Mouse (Mus musculus) forebrain, postnatal 0 days (tissue): ENCODE data around the gene Trim65. TPM values are rescaled to one million over a fixed set of nuclear protein-coding genes. Genes with fewer than 3 reads are reported as not detected.

Experiments
- ATAC-seq: fragments of 200-750 bp; cut with Nextera tagmentation; 2 replicates; pipeline ENCODE4 v1.8.0; 2017; ENCODE audit warnings: mild to moderate bottlenecking, moderate library complexity
- DNase-seq: peaks from one replicate; pipeline ENCODE4 v3.0.0-alpha.2; 2015
- H3K27ac ChIP-seq: fragments of 300-500 bp; sonication (generic); 2 replicates; pipeline ENCODE4 v1.5.1; 2014; ENCODE audit warnings: low read depth, mild to moderate bottlenecking, antibody characterized with exemption, low read length, moderate library complexity, mixed read lengths
- H3K27me3 ChIP-seq: fragments of 300-500 bp; sonication (generic); 2 replicates; pipeline ENCODE4 v1.6.1; 2014; ENCODE audit warnings: mild to moderate bottlenecking, low read length, mixed read lengths; ENCODE audit not compliant: insufficient read depth
- H3K36me3 ChIP-seq: fragments of 300-500 bp; sonication (generic); 2 replicates; pipeline ENCODE4 v1.6.1; 2014; ENCODE audit warnings: mild to moderate bottlenecking, moderate library complexity; ENCODE audit not compliant: insufficient read depth
- H3K4me1 ChIP-seq: fragments of 300-500 bp; sonication (generic); 2 replicates; pipeline ENCODE4 v1.6.1; 2014; ENCODE audit warnings: antibody characterized with exemption; ENCODE audit not compliant: insufficient read depth
- H3K4me2 ChIP-seq: fragments of 300-500 bp; sonication (generic); 2 replicates; pipeline ENCODE4 v1.6.1; 2014; ENCODE audit warnings: low read depth, mild to moderate bottlenecking, moderate library complexity
- H3K4me3 ChIP-seq: fragments of 300-500 bp; sonication (generic); 2 replicates; pipeline ENCODE4 v1.5.1; 2014; ENCODE audit warnings: low read depth, low read length, mixed read lengths
- H3K9ac ChIP-seq: fragments of 300-500 bp; sonication (generic); 2 replicates; pipeline ENCODE4 v1.6.1; 2014; ENCODE audit warnings: mild to moderate bottlenecking
- H3K9me3 ChIP-seq: fragments of 300-500 bp; sonication (generic); 2 replicates; pipeline ENCODE4 v1.6.1; 2016; ENCODE audit warnings: low read length
- CTCF ChIP-seq: sonication (generic); IDR thresholded peaks from 2 replicates; pipeline ENCODE4 v1.5.1; 2016; ENCODE audit warnings: antibody characterized with exemption, control low read depth, low read depth
- WGBS: fragments of 180-500 bp; shearing (Covaris S2); extraction: QIAGEN DNeasy Blood & Tissue Kit; methylation state at CpG from one replicate; pipeline ENCODE4 v1.1.7; 2014; 5-methylcytosine and 5-hydroxymethylcytosine counted together
- polyA plus RNA-seq: library from polyadenylated mRNA; unstranded; fragments of >200 nt; fragmentation: Nextera tagmentation; extraction: Ambion mirVana; gene quantifications from 2 replicates; pipeline ENCODE4 v1.2.1, GENCODE M21; 2015
- total RNA-seq: library from RNA; depleted of rRNA; stranded (reverse); fragments of >200 nt; gene quantifications from 2 replicates; pipeline ENCODE4 v1.2.3, GENCODE M21; 2014

The Trim65 gene
- total and polyA plus RNA-seq, 2 experiments from 2014 or later: 1.9 to 5.0 TPM

- ATAC-seq: no peak
- Histone ChIP-seq H3K27me3 (no peaks in the 10 kb centered on the region), H3K4me3 (no peak overlapping the region), H3K4me2 (no peak overlapping the region), H3K36me3 (peaks cover 51% of the 10 kb centered on the region), H3K27ac (no peak overlapping the region), H3K4me1 (0 out of 2 replicates have a peak, but pooled peaks cover 4% of the 10 kb centered on the region), H3K9ac (no peak overlapping the region), H3K9me3 (no peaks in the 10 kb centered on the region)
- peak; percentile 43 for TF ChIP-seq CTCF
- WGBS: 69% methylated on average over 6 of the region's 6 CpGs
- DNase-seq: no peak
Measured at GRCm38 (mm10) chr11:116081081-116081480, 49.8 kb downstream of the Trim65 start.

DNA sequence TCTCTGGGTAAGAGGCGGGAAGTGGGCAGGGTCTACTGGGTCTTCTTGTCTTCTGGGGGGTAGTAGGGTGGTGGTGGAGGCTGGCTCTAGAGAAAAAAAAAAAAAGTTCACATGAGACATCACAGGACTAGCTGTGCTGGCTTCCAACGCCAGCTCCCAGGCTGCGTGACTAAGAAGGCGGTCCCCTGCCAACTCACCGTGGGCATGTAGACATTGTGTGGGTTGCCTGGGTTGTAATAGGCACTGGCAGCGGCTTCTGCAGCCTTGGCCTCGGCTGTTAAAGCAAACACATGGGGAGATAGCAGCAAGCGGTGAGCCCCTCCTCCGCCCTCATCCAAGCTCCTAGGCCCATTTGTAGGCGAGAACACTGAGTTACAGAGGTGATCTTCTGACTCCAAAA is 51.4 kb downstream of the Trim65 start:
- TF ChIP-seq CTCF: no peak
- Histone ChIP-seq H3K36me3 (peaks cover 51% of the 10 kb centered on the region), H3K4me3 (no peak overlapping the region), H3K4me2 (no peak overlapping the region), H3K9me3 (no peaks in the 10 kb centered on the region), H3K4me1 (0 out of 2 replicates have a peak, but pooled peaks cover 3% of the 10 kb centered on the region), H3K27ac (no peak overlapping the region), H3K27me3 (no peaks in the 10 kb centered on the region), H3K9ac (no peak overlapping the region)
- ATAC-seq (no peak), DNase-seq (no peak)
- WGBS: 69% methylated on average over 10 of the region's 10 CpGs

DNA sequence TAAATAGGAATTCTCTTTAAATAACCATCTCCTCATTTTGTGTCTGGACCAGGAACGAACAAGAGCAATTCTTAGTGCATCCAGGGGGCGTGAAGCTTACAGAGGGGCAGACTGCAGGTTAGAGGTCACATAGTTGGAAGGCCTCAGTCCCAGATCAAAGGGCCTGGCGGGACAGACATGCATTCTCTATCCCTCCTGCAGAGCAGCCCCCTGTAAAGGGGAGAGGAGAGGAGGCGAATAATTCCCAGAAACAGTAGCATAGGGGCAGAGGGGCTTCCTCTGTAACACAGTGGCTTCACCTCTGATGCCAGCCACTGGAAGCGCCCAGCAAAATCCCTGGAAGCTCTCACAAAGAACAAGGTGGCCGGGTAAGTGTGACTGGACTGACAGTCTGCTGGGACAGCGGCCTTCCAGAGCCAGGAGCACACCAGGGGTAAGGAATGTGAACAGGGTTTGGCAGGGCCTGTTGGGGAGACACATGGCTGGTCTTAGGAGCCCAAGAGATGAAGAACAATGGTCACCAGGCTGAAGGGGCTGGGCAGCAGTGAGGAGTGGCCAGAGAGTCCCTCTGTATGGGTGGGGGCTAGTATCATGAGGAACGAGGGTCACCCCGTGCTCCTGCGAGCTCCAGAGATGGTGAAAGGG is 52.1 kb downstream of the Trim65 start:
- ATAC-seq (no peak), DNase-seq (no peak)
- no peak overlapping the region for H3K4me2 ChIP-seq
- H3K36me3 ChIP-seq: peaks cover 50% of the 10 kb centered on the region
- H3K4me1 ChIP-seq: 0 out of 2 replicates have a peak, but pooled peaks cover 3% of the 10 kb centered on the region
- no peak overlapping the region for H3K4me3 ChIP-seq
- TF ChIP-seq CTCF: no peak
- WGBS: 51% methylated on average over 10 of the region's 10 CpGs
- H3K27ac ChIP-seq: no peak overlapping the region
- H3K27me3 ChIP-seq: no peaks in the 10 kb centered on the region
- no peaks in the 10 kb centered on the region for H3K9me3 ChIP-seq
- no peak overlapping the region for H3K9ac ChIP-seq

GRCm38 (mm10) chr11:116078221-116078620 is 52.7 kb downstream of the Trim65 start:
- no peak for DNase-seq
- Histone ChIP-seq H3K9me3 (no peaks in the 10 kb centered on the region), H3K9ac (0 out of 2 replicates have a peak overlapping the region, but pooled peaks have one; percentile 14), H3K4me3 (no peak overlapping the region), H3K36me3 (peaks cover 44% of the 10 kb centered on the region), H3K27ac (no peak overlapping the region), H3K4me2 (0 out of 2 replicates have a peak overlapping the region, but pooled peaks have one; percentile 19), H3K27me3 (no peaks in the 10 kb centered on the region), H3K4me1 (0 out of 2 replicates have a peak, but pooled peaks cover 3% of the 10 kb centered on the region)
- WGBS: 12% methylated on average over 16 of the region's 16 CpGs
- no peak for TF ChIP-seq CTCF
- ATAC-seq: peak; percentile 43; the same call in 1 of the 2 replicates

DNA sequence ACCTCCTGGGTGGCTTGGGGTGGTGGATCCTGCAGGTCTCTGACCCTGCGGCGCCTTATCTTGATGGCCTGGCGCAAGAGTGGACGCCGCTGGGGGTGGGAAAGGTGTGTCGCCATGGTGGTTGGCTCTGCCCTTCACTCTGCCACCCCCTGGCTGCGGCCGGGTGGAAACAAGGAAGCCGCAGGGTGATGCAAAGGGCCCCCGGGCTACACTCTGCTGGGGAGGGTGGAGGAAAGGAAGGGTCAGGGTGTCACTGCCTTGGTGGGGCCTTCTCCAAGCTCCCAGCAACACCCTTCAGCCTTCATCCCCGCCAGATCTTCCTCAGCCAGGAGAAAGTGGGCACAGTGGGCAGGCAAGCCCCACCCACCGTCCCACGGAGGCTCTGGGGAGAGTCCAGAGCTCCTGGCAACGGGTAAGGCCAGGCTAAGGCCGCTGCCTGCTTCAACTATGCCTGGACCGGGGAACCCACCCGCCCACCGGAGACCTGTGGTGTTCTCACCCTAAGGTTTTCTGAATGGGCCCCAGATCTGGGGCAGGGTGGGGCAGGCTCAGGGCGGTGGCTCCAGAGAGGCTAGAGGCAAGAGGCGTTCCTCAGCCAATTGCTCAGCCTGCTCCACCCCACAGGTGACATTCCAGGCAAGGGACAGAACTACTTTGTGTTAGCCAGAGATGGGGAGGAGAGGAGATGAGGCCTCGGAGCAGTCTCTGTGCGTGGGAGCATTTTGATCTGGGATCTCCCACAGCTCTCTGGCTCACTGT is 53.3 kb downstream of the Trim65 start, which contains the start of gene Unc13d:
Gene Unc13d, minus strand, starts transcription at position 516 of the 759 bp plus-strand sequence.
- H3K9me3 ChIP-seq: no peaks in the 10 kb centered on the region
- H3K4me2 ChIP-seq: 0 out of 2 replicates have a peak within 1 kb of the TSS, but pooled peaks have one; percentile 19
- 0 out of 2 replicates have a peak within 1 kb of the TSS, but pooled peaks have one; percentile 14 for H3K9ac ChIP-seq
- H3K27ac ChIP-seq: no peak within 1 kb of the TSS
- no peaks in the 10 kb centered on the region for H3K27me3 ChIP-seq
- WGBS: 71% methylated on average over 22 of the region's 22 CpGs
- no peak for ATAC-seq
- TF ChIP-seq CTCF: no peak
- 0 out of 2 replicates have a peak, but pooled peaks cover 3% of the 10 kb centered on the region for H3K4me1 ChIP-seq
- H3K36me3 ChIP-seq: peaks cover 40% of the 10 kb centered on the region
- H3K4me3 ChIP-seq: no peak within 1 kb of the TSS
- DNase-seq: no peak

DNA sequence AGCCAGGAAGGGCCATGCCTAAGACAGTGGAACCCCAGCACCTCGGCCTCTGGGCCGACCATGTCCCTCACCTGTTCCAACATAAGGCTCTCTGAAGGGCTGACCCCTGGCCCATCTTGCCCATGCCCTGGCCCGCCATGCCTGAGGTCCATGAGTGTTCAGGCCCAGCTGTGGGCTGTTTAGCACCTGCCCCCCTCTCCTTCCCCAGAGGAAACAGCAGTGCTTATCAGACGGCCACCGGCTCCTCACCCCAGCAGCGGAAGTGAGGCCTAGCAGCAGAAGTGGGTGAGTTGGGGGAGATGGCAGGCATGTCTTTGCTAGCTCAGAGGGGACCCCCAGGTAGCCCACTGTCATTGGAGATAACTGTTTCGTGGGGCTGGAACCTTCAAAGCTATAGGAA is 54.1 kb downstream of the Trim65 start:
- Histone ChIP-seq H3K27ac (no peak overlapping the region), H3K4me3 (no peak overlapping the region), H3K4me1 (0 out of 2 replicates have a peak, but pooled peaks cover 3% of the 10 kb centered on the region), H3K9me3 (no peaks in the 10 kb centered on the region), H3K27me3 (no peaks in the 10 kb centered on the region), H3K9ac (no peak overlapping the region), H3K36me3 (peaks cover 32% of the 10 kb centered on the region), H3K4me2 (no peak overlapping the region)
- TF ChIP-seq CTCF: no peak
- WGBS: 88% methylated on average over 7 of the region's 7 CpGs
- DNase-seq (no peak), ATAC-seq (no peak)

GRCm38 (mm10) chr11:116076266-116076540 is 54.7 kb downstream of the Trim65 start:
- no peak overlapping the region for H3K4me3 ChIP-seq
- H3K9me3 ChIP-seq: no peaks in the 10 kb centered on the region
- no peaks in the 10 kb centered on the region for H3K27me3 ChIP-seq
- H3K27ac ChIP-seq: no peak overlapping the region
- H3K4me2 ChIP-seq: no peak overlapping the region
- no peak overlapping the region for H3K9ac ChIP-seq
- H3K36me3 ChIP-seq: peaks cover 26% of the 10 kb centered on the region
- DNase-seq (no peak), ATAC-seq (no peak)
- TF ChIP-seq CTCF: no peak
- 68% methylated on average over 7 of the region's 7 CpGs for WGBS
- H3K4me1 ChIP-seq: 0 out of 2 replicates have a peak, but pooled peaks cover 3% of the 10 kb centered on the region
